Mouse (Mus musculus) MEL (cell line): Measurements from ENCODE around the gene Lca5. TPM values are rescaled to one million over a fixed set of nuclear protein-coding genes. Genes with fewer than 3 reads are reported as not detected.

Source experiments
- DNase-seq: peaks from one replicate; pipeline ENCODE4 v3.0.0; 2011; ENCODE audit warnings: low read depth, low spot score
- H3K27ac ChIP-seq: 2 replicates; pipeline ENCODE4 v1.5.1; 2012; ENCODE audit warnings: low read depth, mild to moderate bottlenecking, control low read depth, low read length, moderate library complexity; ENCODE audit not compliant: control insufficient read depth
- H3K27me3 ChIP-seq, 2 experiments: fragments of 150-350 bp in 1 of 2; sonication (generic) in 1 of 2; 2 replicates each; pipeline ENCODE4 v1.6.1; 2012; ENCODE audit warnings: low read length in 2 of 2, mild to moderate bottlenecking in 2 of 2, improper control_type of control experiment in 1 of 2, moderate library complexity in 1 of 2; ENCODE audit not compliant: insufficient read depth in 2 of 2, control insufficient read depth in 1 of 2
- H3K36me3 ChIP-seq, 2 experiments: 2 replicates each; pipeline ENCODE4 v1.6.1; 2012 to 2014; ENCODE audit warnings: low read length in 2 of 2, improper control_type of control experiment in 1 of 2, inconsistent platforms in 1 of 2, mild to moderate bottlenecking in 1 of 2; ENCODE audit not compliant: insufficient read depth in 2 of 2, control insufficient read depth in 1 of 2
- H3K4me1 ChIP-seq, 2 experiments: fragments of 150-350 bp in 1 of 2; sonication (generic) in 1 of 2; 2 replicates each; pipeline ENCODE4 v1.6.1; 2012; ENCODE audit warnings: low read length in 2 of 2, improper control_type of control experiment in 1 of 2, mild to moderate bottlenecking in 1 of 2; ENCODE audit not compliant: insufficient read depth in 2 of 2, control insufficient read depth in 1 of 2
- H3K4me3 ChIP-seq, 2 experiments: fragments of 150-350 bp in 1 of 2; sonication (generic) in 1 of 2; 2 replicates each; pipeline ENCODE4 v1.5.1; 2012; ENCODE audit warnings: low read depth in 2 of 2, low read length in 2 of 2, mild to moderate bottlenecking in 2 of 2, moderate library complexity in 2 of 2, control low read depth in 1 of 2, improper control_type of control experiment in 1 of 2; ENCODE audit not compliant: control insufficient read depth in 1 of 2, insufficient read depth in 1 of 2
- H3K79me2 ChIP-seq: 2 replicates; pipeline ENCODE4 v1.6.1; 2012; ENCODE audit warnings: mild to moderate bottlenecking, low read length, moderate library complexity; ENCODE audit not compliant: control insufficient read depth, poor library complexity, insufficient read depth
- H3K9ac ChIP-seq: 2 replicates; pipeline ENCODE4 v1.6.1; 2012; ENCODE audit warnings: low read depth, mild to moderate bottlenecking, control low read depth, low read length, moderate library complexity; ENCODE audit not compliant: control insufficient read depth, poor library complexity, severe bottlenecking
- H3K9me3 ChIP-seq: fragments of 150-350 bp; sonication (generic); replicated peaks from 2 replicates; pipeline ENCODE4 v1.6.1; 2012; ENCODE audit warnings: mild to moderate bottlenecking, low read length, improper control_type of control experiment, moderate library complexity; ENCODE audit not compliant: insufficient read depth
- BHLHE40 ChIP-seq: IDR thresholded peaks from 2 replicates; pipeline ENCODE4 v1.6.1; 2012; ENCODE audit warnings: low read depth, mild to moderate bottlenecking, inconsistent platforms, low read length, improper control_type of control experiment, borderline replicate concordance
- CTCF ChIP-seq, 3 experiments: IDR thresholded peaks in 2 of 3; conservative IDR thresholded peaks in 1 of 3; 2 replicates each; pipeline ENCODE4 v1.5.1; 2011 to 2012; ENCODE audit warnings: low read length in 3 of 3, low read depth in 2 of 3, mild to moderate bottlenecking in 2 of 3, improper control_type of control experiment in 1 of 3, inconsistent platforms in 1 of 3, mixed read lengths in 1 of 3, moderate library complexity in 1 of 3; ENCODE audit not compliant: control insufficient read depth in 1 of 3, insufficient read depth in 1 of 3, poor library complexity in 1 of 3, severe bottlenecking in 1 of 3
- EP300 ChIP-seq, 2 experiments: IDR thresholded peaks; 2 replicates each; pipeline ENCODE4 v1.6.1; 2011; ENCODE audit warnings: improper control_type of control experiment in 2 of 2, low read length in 2 of 2, low read depth in 1 of 2, mild to moderate bottlenecking in 1 of 2
- GABPA ChIP-seq: IDR thresholded peaks from 2 replicates; pipeline ENCODE4 v1.6.1; 2012; ENCODE audit warnings: low read depth, mild to moderate bottlenecking, inconsistent platforms, low read length, improper control_type of control experiment, moderate library complexity
- JUND ChIP-seq: IDR thresholded peaks from 2 replicates; pipeline ENCODE4 v1.6.1; 2011; ENCODE audit warnings: low read depth, mild to moderate bottlenecking, improper control_type of control experiment, low read length
- MAFK ChIP-seq: IDR thresholded peaks from 2 replicates; pipeline ENCODE4 v1.6.1; 2011; ENCODE audit warnings: low read depth, mild to moderate bottlenecking, low read length, improper control_type of control experiment, borderline replicate concordance
- MAZ ChIP-seq: IDR thresholded peaks from 2 replicates; pipeline ENCODE4 v1.6.1; 2012; ENCODE audit warnings: low read depth, mild to moderate bottlenecking, inconsistent platforms, low read length, improper control_type of control experiment
- MEF2A ChIP-seq: IDR thresholded peaks from 2 replicates; pipeline ENCODE4 v1.6.1; 2014; ENCODE audit warnings: low read depth, mild to moderate bottlenecking, inconsistent platforms, low read length, improper control_type of control experiment; ENCODE audit not compliant: poor library complexity, insufficient replicate concordance, severe bottlenecking; ENCODE audit errors: extremely low read depth
- MYB ChIP-seq: IDR thresholded peaks from 2 replicates; pipeline ENCODE4 v1.6.1; 2011; ENCODE audit warnings: mild to moderate bottlenecking, low read depth, low read length, improper control_type of control experiment
- MYC ChIP-seq: IDR thresholded peaks from 2 replicates; pipeline ENCODE4 v1.6.1; 2011; ENCODE audit warnings: low read depth, mild to moderate bottlenecking, low read length, improper control_type of control experiment, moderate library complexity
- NELFE ChIP-seq: IDR thresholded peaks from 2 replicates; pipeline ENCODE4 v1.6.1; 2011; ENCODE audit warnings: low read depth, low read length, improper control_type of control experiment
- NRF1 ChIP-seq: IDR thresholded peaks from 2 replicates; pipeline ENCODE4 v1.6.1; 2014; ENCODE audit warnings: low read depth, mild to moderate bottlenecking, inconsistent platforms, low read length, improper control_type of control experiment, moderate library complexity; ENCODE audit not compliant: poor library complexity, insufficient read depth, severe bottlenecking
- RAD21 ChIP-seq: IDR thresholded peaks from 2 replicates; pipeline ENCODE4 v1.6.1; 2011; ENCODE audit warnings: mild to moderate bottlenecking, low read depth, low read length, improper control_type of control experiment
- TAL1 ChIP-seq: IDR thresholded peaks from 2 replicates; pipeline ENCODE4 v1.6.1; 2012; ENCODE audit warnings: mild to moderate bottlenecking, inconsistent platforms, low read length, moderate library complexity, mixed read lengths
- TBP ChIP-seq: IDR thresholded peaks from 2 replicates; pipeline ENCODE4 v1.8.0; 2011; ENCODE audit warnings: low read depth, low read length, improper control_type of control experiment
- UBTF ChIP-seq: IDR thresholded peaks from 2 replicates; pipeline ENCODE4 v1.6.1; 2012; ENCODE audit warnings: low read depth, mild to moderate bottlenecking, inconsistent platforms, low read length, improper control_type of control experiment, moderate library complexity, borderline replicate concordance; ENCODE audit not compliant: insufficient read depth
- USF2 ChIP-seq, 2 experiments: IDR thresholded peaks; 2 replicates each; pipeline ENCODE4 v1.6.1; 2011 to 2012; ENCODE audit warnings: improper control_type of control experiment in 2 of 2, low read length in 2 of 2, borderline replicate concordance in 1 of 2, inconsistent platforms in 1 of 2, low read depth in 1 of 2, mild to moderate bottlenecking in 1 of 2; ENCODE audit not compliant: insufficient read depth in 1 of 2
- ZC3H11A ChIP-seq: IDR thresholded peaks from 2 replicates; pipeline ENCODE4 v1.6.1; 2012; ENCODE audit warnings: low read depth, mild to moderate bottlenecking, inconsistent platforms, low read length, improper control_type of control experiment
- ZKSCAN1 ChIP-seq: IDR thresholded peaks from 2 replicates; pipeline ENCODE4 v1.6.1; 2012; ENCODE audit warnings: low read depth, mild to moderate bottlenecking, inconsistent platforms, low read length, improper control_type of control experiment, moderate library complexity
- ZNF384 ChIP-seq: IDR thresholded peaks from 2 replicates; pipeline ENCODE4 v1.6.1; 2012; ENCODE audit warnings: low read depth, mild to moderate bottlenecking, inconsistent platforms, low read length, improper control_type of control experiment
- polyA plus RNA-seq, 2 experiments: library from polyadenylated mRNA; stranded (reverse) in 1 of 2; unstranded in 1 of 2; fragments of >175 nt in 1 of 2; fragments of >200 nt in 1 of 2; gene quantifications; 2 replicates each; pipeline versions ENCODE4 v1.2.1 to v1.2.4; 2012; ENCODE audit warnings: low replicate concordance in 2 of 2, low read depth in 1 of 2; ENCODE audit not compliant: insufficient read length in 2 of 2, insufficient read depth in 1 of 2, missing spikeins in 1 of 2
- total RNA-seq: library from RNA; depleted of rRNA; stranded (reverse); fragments of 300-350 nt; gene quantifications from 2 replicates; pipeline ENCODE4 v1.2.3, GENCODE M21; 2012

The Lca5 gene
- total and polyA plus RNA-seq, 3 experiments = not detected

- no peaks in the 10 kb centered on the region for H3K4me1 ChIP-seq
- no peak overlapping the region for H3K27ac ChIP-seq
- H3K4me3 ChIP-seq = no peak overlapping the region
- no peak for DNase-seq
- no peaks in the 10 kb centered on the region for H3K36me3 ChIP-seq
- TF ChIP-seq MYC = no peak
- TF ChIP-seq ZC3H11A = no peak
- no peak for TF ChIP-seq UBTF
- no peak for TF ChIP-seq GABPA
- no peak for TF ChIP-seq MAFK
- TF ChIP-seq, all 39 proteins: peak for 0
- H3K79me2 ChIP-seq = no peaks in the 10 kb centered on the region
- H3K9ac ChIP-seq = no peak overlapping the region
- H3K9me3 ChIP-seq = no peaks in the 10 kb centered on the region
- no peaks in the 10 kb centered on the region for H3K27me3 ChIP-seq
Measured at GRCm38 (mm10) chr9:83437621-83438020, 3.3 kb downstream of the Lca5 start.

GRCm38 (mm10) chr9:83434489-83434888, 6.4 kb downstream of the Lca5 start:
- no peak overlapping the region for H3K27ac ChIP-seq
- H3K27me3 ChIP-seq = no peaks in the 10 kb centered on the region
- H3K4me3 ChIP-seq = no peak overlapping the region
- no peak overlapping the region for H3K9ac ChIP-seq
- TF ChIP-seq JUND = no peak
- no peak for TF ChIP-seq GABPA
- TF ChIP-seq, all 39 proteins: peak for 0
- DNase-seq = no peak
- H3K36me3 ChIP-seq = no peaks in the 10 kb centered on the region
- no peaks in the 10 kb centered on the region for H3K79me2 ChIP-seq
- no peaks in the 10 kb centered on the region for H3K4me1 ChIP-seq
- H3K9me3 ChIP-seq = no peaks in the 10 kb centered on the region

GRCm38 (mm10) chr9:83433661-83434060, 7.3 kb downstream of the Lca5 start:
- Histone ChIP-seq H3K27ac (no peak overlapping the region), H3K4me3 (no peak overlapping the region), H3K79me2 (no peaks in the 10 kb centered on the region), H3K4me1 (no peaks in the 10 kb centered on the region), H3K27me3 (no peaks in the 10 kb centered on the region), H3K36me3 (no peaks in the 10 kb centered on the region), H3K9me3 (no peaks in the 10 kb centered on the region), H3K9ac (no peak overlapping the region)
- TF ChIP-seq ZNF384 = no peak
- peak in 1 of 3 experiments; percentile 23; a peak in 1 of 6 replicates for TF ChIP-seq CTCF (IDR thresholded peaks at IDR 0.05 in 2 of 3, conservative IDR thresholded peaks at IDR 0.05 in 1 of 3; ENCODE audit: control insufficient read depth in 1 of 3, insufficient read depth in 1 of 3, low read depth in 2 of 3, low read length in 3 of 3, poor library complexity in 1 of 3, severe bottlenecking in 1 of 3)
- no peak for DNase-seq

GRCm38 (mm10) chr9:83427926-83428325, 13.0 kb downstream of the Lca5 start:
- Histone ChIP-seq H3K36me3 (no peaks in the 10 kb centered on the region), H3K4me1 (no peaks in the 10 kb centered on the region), H3K9me3 (no peaks in the 10 kb centered on the region), H3K79me2 (no peaks in the 10 kb centered on the region), H3K4me3 (no peak overlapping the region), H3K9ac (no peak overlapping the region), H3K27ac (no peak overlapping the region), H3K27me3 (no peaks in the 10 kb centered on the region)
- no peak for TF ChIP-seq MYC
- TF ChIP-seq MAZ = no peak
- no peak for TF ChIP-seq NELFE
- no peak for TF ChIP-seq TAL1
- no peak for TF ChIP-seq MYB
- TF ChIP-seq USF2 (IDR thresholded peaks at IDR 0.05; ENCODE audit: borderline replicate concordance in 1 of 2, insufficient read depth in 1 of 2, low read depth in 1 of 2, low read length in 2 of 2) = no peak
- TF ChIP-seq BHLHE40 = no peak
- no peak for TF ChIP-seq ZKSCAN1
- no peak for TF ChIP-seq RAD21
- no peak for TF ChIP-seq EP300 (IDR thresholded peaks at IDR 0.05; ENCODE audit: low read depth in 1 of 2, low read length in 2 of 2)
- TF ChIP-seq NRF1 = no peak
- no peak for TF ChIP-seq MEF2A
- no peak for TF ChIP-seq TBP
- DNase-seq = no peak
